Mouse (Mus musculus) frontal cortex, postnatal 25 days (tissue): ENCODE data around the gene Nlgn1.

Source experiments
- DNase-seq, 2 experiments: peaks; one replicate each; pipeline ENCODE4 v3.0.0; 2022; ENCODE audit warnings: low spot score in 2 of 2

The Nlgn1 gene

GRCm38 (mm10) chr3:26050769-26051168 lies 281.5 kb downstream of the Nlgn1 start:
- no peak for DNase-seq

DNA sequence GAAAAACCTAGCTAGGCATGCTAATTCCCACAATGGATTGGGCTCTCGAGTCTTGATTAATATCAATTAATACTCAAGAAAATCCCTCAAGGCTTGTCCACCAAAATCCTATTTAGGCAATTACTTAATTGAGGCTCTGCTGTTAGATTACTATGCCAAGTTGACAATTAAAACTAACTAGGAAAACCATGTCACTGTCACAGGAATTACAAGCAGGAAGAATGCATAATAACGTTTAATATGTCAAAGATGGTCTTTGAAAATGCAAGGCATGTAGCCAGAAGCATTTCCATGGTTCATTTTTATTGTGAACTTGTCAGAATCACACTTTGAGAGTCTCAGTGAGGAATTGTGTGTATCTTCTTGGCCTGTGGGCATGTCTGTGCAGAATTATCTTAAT lies 289.3 kb downstream of the Nlgn1 start:
- no peak for DNase-seq

DNA sequence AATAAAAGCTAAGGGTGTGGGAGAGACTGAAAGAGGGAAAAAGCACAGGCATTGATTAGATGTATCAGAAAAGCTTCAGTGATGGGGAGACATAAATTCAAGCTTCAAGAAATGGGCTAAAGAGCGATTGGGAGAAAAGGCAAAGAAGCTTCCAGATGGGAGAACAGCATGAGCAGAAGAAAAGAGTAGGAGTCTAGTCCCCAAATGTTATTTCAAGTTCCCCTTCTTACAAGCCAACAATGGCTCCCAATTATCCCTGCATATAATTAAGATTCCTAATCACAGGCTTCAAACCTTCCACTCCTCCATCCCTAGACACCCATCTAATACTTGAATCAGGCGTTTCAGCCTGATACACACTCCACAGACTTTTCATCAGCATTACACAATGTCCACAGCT lies 292.6 kb downstream of the Nlgn1 start:
- DNase-seq = no peak

DNA sequence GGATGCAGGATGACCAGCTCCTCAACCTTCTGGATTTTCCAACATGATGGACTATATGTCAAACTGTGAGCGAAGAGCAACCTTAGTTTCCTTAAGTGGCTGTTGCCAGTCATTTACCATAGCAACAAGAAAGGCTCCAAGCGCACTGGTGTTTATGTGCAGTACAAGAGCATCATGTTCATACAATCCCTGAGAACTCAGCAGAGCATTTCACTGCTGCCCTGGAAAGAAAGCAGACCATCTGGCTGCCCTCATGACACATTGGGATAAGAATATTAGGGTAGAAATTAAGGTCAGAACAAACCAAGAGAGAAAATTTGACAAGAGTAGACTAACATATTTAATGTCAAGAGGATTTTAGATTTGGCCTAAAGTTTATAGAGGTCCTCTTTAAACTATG lies 306.2 kb downstream of the Nlgn1 start:
- DNase-seq = no peak

GRCm38 (mm10) chr3:26023217-26023616 lies 309.0 kb downstream of the Nlgn1 start:
- no peak for DNase-seq

- no peak for DNase-seq
Measured at GRCm38 (mm10) chr3:26021632-26022184, 310.6 kb downstream of the Nlgn1 start.

DNA sequence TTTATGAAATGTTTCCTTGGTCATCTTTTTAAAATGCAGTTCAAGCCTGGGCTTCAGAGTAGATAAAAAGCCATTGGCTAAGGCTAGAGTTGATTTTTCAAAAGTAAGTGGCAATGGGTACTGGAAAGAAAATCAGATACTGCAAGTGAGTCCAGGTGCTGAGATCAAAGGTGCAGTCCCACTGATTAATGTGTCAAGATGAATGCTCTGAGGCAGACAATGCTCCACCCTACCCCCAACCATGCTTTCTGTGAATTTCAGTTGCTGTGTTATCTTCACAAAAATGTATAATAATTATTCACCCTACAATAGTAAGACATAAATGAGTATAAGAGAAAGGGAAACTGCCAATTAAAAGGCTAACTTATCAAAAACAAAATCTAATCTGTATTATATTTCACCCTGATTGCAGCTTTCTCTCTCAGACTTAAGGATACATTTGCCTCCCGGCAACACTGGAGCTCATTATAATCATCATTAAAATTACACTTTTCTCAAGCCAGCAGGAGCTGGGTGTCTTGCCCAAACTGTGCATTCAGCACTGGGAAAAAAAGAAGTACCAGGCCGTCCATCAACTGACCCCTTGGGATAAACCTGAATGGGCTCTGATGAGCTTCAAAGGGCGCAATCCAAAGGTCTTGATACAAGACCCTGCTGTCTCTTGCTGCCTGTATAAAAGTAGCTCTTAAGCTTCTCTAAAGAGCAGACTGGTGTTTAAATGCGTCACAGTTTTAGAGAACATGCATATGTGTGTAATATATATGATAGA lies 320.8 kb downstream of the Nlgn1 start:
- DNase-seq = no peak

DNA sequence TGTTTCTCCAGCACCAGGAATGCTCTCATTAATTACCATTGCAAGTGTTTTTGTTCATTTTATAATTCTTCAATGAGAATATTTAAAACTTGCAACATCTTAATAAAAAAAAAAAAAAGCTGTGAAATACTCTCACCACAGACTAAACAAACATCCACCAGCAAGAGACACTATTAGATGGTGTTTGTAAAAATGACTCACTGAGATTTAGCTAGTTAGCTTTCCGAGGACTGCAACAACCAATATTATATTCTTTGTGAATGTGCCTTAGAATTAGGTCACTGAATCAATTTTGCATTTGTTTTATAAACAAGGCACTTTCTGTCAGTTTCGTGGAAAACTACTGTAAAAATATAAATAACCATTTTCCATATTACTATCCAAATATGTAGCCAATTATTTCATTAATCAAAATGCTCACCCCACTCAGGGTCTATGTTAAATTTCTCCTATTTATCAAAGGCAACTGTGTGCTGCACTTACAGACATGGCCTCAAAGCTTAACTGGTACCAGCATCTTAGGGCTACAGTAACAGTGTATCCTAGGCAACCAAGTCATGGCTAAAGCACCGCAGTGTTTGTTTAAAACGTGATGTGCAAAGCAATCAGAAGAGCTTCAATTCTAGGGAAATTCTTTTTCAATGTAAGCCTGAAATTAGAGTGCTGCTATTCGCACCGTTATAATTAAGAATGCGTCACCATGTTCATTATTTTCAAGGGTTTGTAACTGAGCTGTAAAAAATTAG lies 329.2 kb downstream of the Nlgn1 start:
- no peak for DNase-seq

- no peak for DNase-seq
Measured at GRCm38 (mm10) chr3:26002367-26002766, 329.9 kb downstream of the Nlgn1 start.

DNA sequence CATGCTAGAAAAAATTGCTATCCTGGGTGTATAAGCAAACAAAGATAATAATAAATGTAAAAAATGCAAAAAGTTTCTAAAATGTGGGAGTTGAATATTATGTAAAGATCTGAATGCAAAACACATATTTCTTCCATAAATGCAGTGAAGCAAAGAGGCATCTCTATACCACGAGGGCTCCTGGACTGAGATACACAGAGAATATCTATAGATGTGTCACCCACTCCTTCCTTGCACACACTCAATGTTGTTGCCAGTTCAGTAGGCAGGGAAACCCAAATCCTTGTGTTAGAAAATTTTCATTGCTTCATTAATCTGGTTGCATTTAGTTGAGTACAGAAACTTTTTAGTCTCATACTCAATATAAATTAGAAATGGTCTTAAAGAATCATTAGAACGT lies 364.7 kb downstream of the Nlgn1 start:
- DNase-seq = no peak

- DNase-seq = no peak
Measured at GRCm38 (mm10) chr3:25964237-25964636, 368.0 kb downstream of the Nlgn1 start.

- no peak for DNase-seq
Measured at GRCm38 (mm10) chr3:25963568-25963967, 368.7 kb downstream of the Nlgn1 start.

DNA sequence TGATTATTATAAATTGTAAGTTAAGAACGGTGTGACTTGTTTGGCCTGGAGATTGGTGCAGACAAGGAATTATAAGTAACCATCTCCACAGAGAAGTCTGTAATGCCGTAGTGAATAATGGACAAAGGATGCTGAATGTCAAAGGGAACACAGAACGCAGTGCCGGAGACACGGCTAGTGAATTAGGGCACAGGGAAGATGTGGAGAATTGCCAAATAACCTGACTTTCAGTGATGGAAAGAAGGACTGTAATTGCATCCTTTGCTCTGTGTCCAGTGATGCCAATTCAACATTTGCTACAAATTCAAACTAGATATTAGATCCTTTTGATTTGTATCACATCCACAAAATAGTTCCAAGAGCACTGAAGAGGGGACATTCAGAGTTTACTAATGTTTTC lies 415.7 kb downstream of the Nlgn1 start:
- no peak for DNase-seq

GRCm38 (mm10) chr3:25914365-25915065 lies 417.7 kb downstream of the Nlgn1 start:
- DNase-seq = no peak

DNA sequence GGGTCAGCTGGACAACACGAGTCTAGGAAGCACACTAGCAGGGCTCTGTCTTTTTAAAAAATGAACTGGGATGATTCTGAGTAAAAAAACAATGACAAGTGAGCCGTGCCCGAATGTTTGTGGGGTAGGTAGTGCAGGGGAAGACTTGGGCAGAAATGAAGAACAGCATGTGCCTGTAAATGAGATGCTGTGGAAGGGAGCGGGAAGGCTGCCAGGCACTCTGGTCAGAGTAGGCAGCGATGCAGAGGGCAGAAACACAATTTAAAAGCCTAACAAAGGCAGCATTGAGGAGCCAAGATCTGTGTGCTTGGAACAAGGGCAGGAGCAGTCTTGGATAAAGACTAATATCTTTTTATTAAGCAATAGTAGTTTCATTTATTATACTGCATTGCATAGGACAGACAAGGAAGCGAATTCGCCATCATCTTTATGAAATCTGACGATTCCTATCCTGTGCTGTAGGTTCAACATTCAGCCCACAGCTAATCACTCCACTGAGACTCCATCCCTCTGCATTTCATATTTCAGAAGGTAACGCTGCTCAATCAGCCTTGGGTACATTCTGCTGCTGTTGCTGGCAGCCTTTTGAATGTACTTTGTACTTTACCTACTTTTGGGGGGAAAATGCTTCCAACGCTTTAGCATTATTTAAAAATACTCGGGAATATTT lies 429.0 kb downstream of the Nlgn1 start:
- DNase-seq = peak; percentile 59 to 70

GRCm38 (mm10) chr3:25897456-25897855 lies 434.8 kb downstream of the Nlgn1 start:
- DNase-seq = no peak

- DNase-seq = no peak
Measured at GRCm38 (mm10) chr3:25884797-25885196, 447.5 kb downstream of the Nlgn1 start.

DNA sequence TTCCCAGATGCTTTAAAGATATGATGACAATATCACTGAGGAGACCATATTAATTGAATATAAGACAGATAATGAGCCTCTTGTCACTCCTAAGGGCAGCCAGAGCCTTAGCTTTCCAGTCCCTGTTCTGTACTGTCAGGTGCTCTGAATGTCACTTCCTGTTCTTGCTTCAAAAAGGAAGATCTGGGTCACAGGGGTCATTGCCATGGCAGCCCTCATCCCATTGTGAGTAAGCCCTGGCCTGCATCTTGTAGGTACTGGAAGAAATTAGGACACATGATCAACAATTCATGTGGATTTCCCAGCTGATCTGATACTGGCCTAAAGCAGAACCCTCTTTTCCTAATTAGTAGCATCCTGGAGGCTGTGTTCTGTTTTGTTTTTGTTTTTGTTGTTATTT lies 463.1 kb downstream of the Nlgn1 start:
- no peak for DNase-seq

GRCm38 (mm10) chr3:25858384-25858783 lies 473.9 kb downstream of the Nlgn1 start:
- DNase-seq = no peak

DNA sequence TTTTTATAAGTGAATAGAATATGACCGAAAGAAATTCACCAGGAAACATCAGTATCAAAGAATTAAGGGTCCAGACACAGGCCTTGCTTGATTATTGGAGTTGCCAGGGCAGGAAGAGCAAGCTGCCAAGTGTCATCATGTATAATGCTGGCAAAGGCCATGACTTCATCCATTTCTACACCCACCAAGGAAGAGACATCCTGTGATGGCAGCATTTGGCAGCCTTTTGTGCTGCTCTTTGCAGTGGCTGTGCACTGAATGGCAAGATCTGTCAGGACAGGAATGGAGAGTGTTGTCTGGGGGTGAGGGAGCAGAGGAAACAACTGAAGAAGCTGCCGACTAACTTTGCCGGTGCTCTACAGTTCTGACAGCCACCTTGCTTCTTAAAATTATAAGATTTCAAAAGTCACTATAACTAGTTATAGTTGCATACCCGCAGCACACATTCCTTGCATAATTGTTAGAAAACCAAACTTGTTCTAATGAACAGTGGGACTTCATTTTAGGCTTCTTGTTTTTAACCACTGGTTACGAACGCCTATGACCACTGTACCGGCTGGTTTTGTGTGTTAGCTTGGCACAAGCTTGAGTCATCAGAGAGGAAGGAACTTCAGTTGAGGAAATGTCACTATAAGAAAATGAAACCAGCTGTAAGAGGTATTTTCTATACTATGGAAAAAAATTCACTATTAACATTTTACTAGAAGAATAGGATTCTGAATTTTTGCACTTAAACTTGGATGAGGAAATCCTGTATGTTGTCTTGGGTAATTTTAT lies 487.4 kb downstream of the Nlgn1 start:
- no peak for DNase-seq

- no peak for DNase-seq
Measured at GRCm38 (mm10) chr3:25830237-25830636, 502.0 kb downstream of the Nlgn1 start.
